Mouse (Mus musculus): ENCODE results near the gene Prpf18. TPM values are rescaled to one million over a fixed set of nuclear protein-coding genes. Genes with fewer than 3 reads are reported as not detected.
"Not testable (repeated sequence)": the region's sequence is repeated elsewhere in the genome, so short reads cannot be mapped to it uniquely, and the experiment has no call there.

Prpf18 gene
- polyA plus RNA-seq, 1 experiment from 2014 or later = 50.4 TPM

- H3K4me1 ChIP-seq (replicated peaks; ENCODE audit: control insufficient read depth, insufficient read depth, low read length) = 0 out of 2 replicates have a peak, but pooled peaks cover 3% of the 10 kb centered on the region
- H3K27me3 ChIP-seq (ENCODE audit: control insufficient read depth, insufficient read depth, low read length) = no peaks in the 10 kb centered on the region
- no peaks in the 10 kb centered on the region for H3K36me3 ChIP-seq (ENCODE audit: control insufficient read depth, insufficient read depth, low read length)
- no peaks in the 10 kb centered on the region for H3K9me3 ChIP-seq (ENCODE audit: control insufficient read depth, low read length)
- H3K9ac ChIP-seq (ENCODE audit: low read length) = no peak overlapping the region
- DNase-seq (ENCODE audit: low spot score) (no peak), ATAC-seq (replicated peaks; ENCODE audit: low FRiP score) (no peak)
- WGBS = 82% methylated on average over 12 of the region's 12 CpGs
- H3K4me2 ChIP-seq (ENCODE audit: low read depth, low read length, severe bottlenecking) = no peak overlapping the region
- H3K27ac ChIP-seq (ENCODE audit: low read depth, low read length) = no peak overlapping the region
- no peak overlapping the region for H3K4me3 ChIP-seq (ENCODE audit: low read depth, low read length)
Observed at GRCm38 (mm10) chr2:4620640-4621401, 31.1 kb downstream of the Prpf18 start.

GRCm38 (mm10) chr2:4619893-4620593, 31.9 kb downstream of the Prpf18 start:
- no peak overlapping the region for H3K9ac ChIP-seq (ENCODE audit: low read length)
- no peak overlapping the region for H3K27ac ChIP-seq (ENCODE audit: low read depth, low read length)
- H3K4me2 ChIP-seq (ENCODE audit: low read depth, low read length, severe bottlenecking) = no peak overlapping the region
- no peak overlapping the region for H3K4me3 ChIP-seq (ENCODE audit: low read depth, low read length)
- no peak for DNase-seq (ENCODE audit: low spot score)
- H3K36me3 ChIP-seq (ENCODE audit: control insufficient read depth, insufficient read depth, low read length) = no peaks in the 10 kb centered on the region
- 59% methylated on average over 6 of the region's 6 CpGs for WGBS
- H3K27me3 ChIP-seq (ENCODE audit: control insufficient read depth, insufficient read depth, low read length) = no peaks in the 10 kb centered on the region
- no peaks in the 10 kb centered on the region for H3K9me3 ChIP-seq (ENCODE audit: control insufficient read depth, low read length)
- ATAC-seq (replicated peaks; ENCODE audit: low FRiP score) = no peak
- H3K4me1 ChIP-seq (replicated peaks; ENCODE audit: control insufficient read depth, insufficient read depth, low read length) = 0 out of 2 replicates have a peak, but pooled peaks cover 3% of the 10 kb centered on the region

- not testable (repeated sequence) for DNase-seq (ENCODE audit: low spot score)
Observed at GRCm38 (mm10) chr2:4619126-4619525, 32.8 kb downstream of the Prpf18 start.

GRCm38 (mm10) chr2:4616995-4617394, 34.9 kb downstream of the Prpf18 start:
- 88% methylated on average over 4 of the region's 4 CpGs for WGBS
- H3K27ac ChIP-seq (ENCODE audit: low read depth, low read length) = no peak overlapping the region
- DNase-seq (ENCODE audit: low spot score) = no peak
- no peak overlapping the region for H3K4me2 ChIP-seq (ENCODE audit: low read depth, low read length, severe bottlenecking)
- no peaks in the 10 kb centered on the region for H3K9me3 ChIP-seq (ENCODE audit: control insufficient read depth, low read length)
- H3K27me3 ChIP-seq (ENCODE audit: control insufficient read depth, insufficient read depth, low read length) = no peaks in the 10 kb centered on the region
- H3K36me3 ChIP-seq (ENCODE audit: control insufficient read depth, insufficient read depth, low read length) = no peaks in the 10 kb centered on the region; the same call in 1 of the 2 replicates
- no peak overlapping the region for H3K9ac ChIP-seq (ENCODE audit: low read length)
- H3K4me3 ChIP-seq (ENCODE audit: low read depth, low read length) = no peak overlapping the region
- ATAC-seq (replicated peaks; ENCODE audit: low FRiP score) = no peak
- H3K4me1 ChIP-seq (replicated peaks; ENCODE audit: control insufficient read depth, insufficient read depth, low read length) = 0 out of 2 replicates have a peak, but pooled peaks cover 3% of the 10 kb centered on the region

More at GRCm38 (mm10) chr2:4619126-4619525, 32.8 kb downstream of the Prpf18 start:
- H3K4me2 ChIP-seq (ENCODE audit: low read depth, low read length, severe bottlenecking); H3K36me3 ChIP-seq (ENCODE audit: control insufficient read depth, insufficient read depth, low read length); H3K9ac ChIP-seq (ENCODE audit: low read length); H3K27me3 ChIP-seq (ENCODE audit: control insufficient read depth, insufficient read depth, low read length); H3K27ac ChIP-seq (ENCODE audit: low read depth, low read length); H3K4me3 ChIP-seq (ENCODE audit: low read depth, low read length); ATAC-seq (replicated peaks; ENCODE audit: low FRiP score); H3K9me3 ChIP-seq (ENCODE audit: control insufficient read depth, low read length); H3K4me1 ChIP-seq (replicated peaks; ENCODE audit: control insufficient read depth, insufficient read depth, low read length): not testable (repeated sequence)

- 89% methylated on average over 2 of the region's 2 CpGs for WGBS
- Histone ChIP-seq H3K4me1 (replicated peaks; ENCODE audit: control insufficient read depth, insufficient read depth, low read length) (0 out of 2 replicates have a peak, but pooled peaks cover 2% of the 10 kb centered on the region), H3K4me2 (ENCODE audit: low read depth, low read length, severe bottlenecking) (no peak overlapping the region), H3K27me3 (ENCODE audit: control insufficient read depth, insufficient read depth, low read length) (no peaks in the 10 kb centered on the region), H3K27ac (ENCODE audit: low read depth, low read length) (no peak overlapping the region), H3K4me3 (ENCODE audit: low read depth, low read length) (no peak overlapping the region), H3K9me3 (ENCODE audit: control insufficient read depth, low read length) (no peaks in the 10 kb centered on the region), H3K9ac (ENCODE audit: low read length) (no peak overlapping the region), H3K36me3 (ENCODE audit: control insufficient read depth, insufficient read depth, low read length) (no peaks in the 10 kb centered on the region; the same call in 1 of the 2 replicates)
- DNase-seq (ENCODE audit: low spot score) (no peak), ATAC-seq (replicated peaks; ENCODE audit: low FRiP score) (no peak)
Observed at GRCm38 (mm10) chr2:4615014-4615546, 36.8 kb downstream of the Prpf18 start.

- H3K4me3 ChIP-seq (ENCODE audit: low read depth, low read length); H3K4me1 ChIP-seq (replicated peaks; ENCODE audit: control insufficient read depth, insufficient read depth, low read length); H3K36me3 ChIP-seq (ENCODE audit: control insufficient read depth, insufficient read depth, low read length); H3K9ac ChIP-seq (ENCODE audit: low read length); H3K27me3 ChIP-seq (ENCODE audit: control insufficient read depth, insufficient read depth, low read length); DNase-seq (ENCODE audit: low spot score); ATAC-seq (replicated peaks; ENCODE audit: low FRiP score); H3K4me2 ChIP-seq (ENCODE audit: low read depth, low read length, severe bottlenecking); H3K27ac ChIP-seq (ENCODE audit: low read depth, low read length); H3K9me3 ChIP-seq (ENCODE audit: control insufficient read depth, low read length): not testable (repeated sequence)
- WGBS = 78% methylated on average over 6 of the region's 6 CpGs
Observed at GRCm38 (mm10) chr2:4614276-4614929, 37.5 kb downstream of the Prpf18 start.

- no peak for DNase-seq (ENCODE audit: low spot score)
- Histone ChIP-seq H3K27ac (ENCODE audit: low read depth, low read length) (no peak overlapping the region), H3K27me3 (ENCODE audit: control insufficient read depth, insufficient read depth, low read length) (no peaks in the 10 kb centered on the region), H3K36me3 (ENCODE audit: control insufficient read depth, insufficient read depth, low read length) (peaks cover 6% of the 10 kb centered on the region; the same call in 1 of the 2 replicates), H3K9ac (ENCODE audit: low read length) (no peak overlapping the region), H3K4me1 (replicated peaks; ENCODE audit: control insufficient read depth, insufficient read depth, low read length) (no peaks in the 10 kb centered on the region), H3K9me3 (ENCODE audit: control insufficient read depth, low read length) (no peaks in the 10 kb centered on the region), H3K4me2 (ENCODE audit: low read depth, low read length, severe bottlenecking) (no peak overlapping the region), H3K4me3 (ENCODE audit: low read depth, low read length) (no peak overlapping the region)
- no peak for ATAC-seq (replicated peaks; ENCODE audit: low FRiP score)
- 90% methylated on average over 10 of the region's 10 CpGs for WGBS
Observed at GRCm38 (mm10) chr2:4611704-4612103, 40.2 kb downstream of the Prpf18 start.

- no peak for DNase-seq (ENCODE audit: low spot score)
- Histone ChIP-seq H3K27me3 (ENCODE audit: control insufficient read depth, insufficient read depth, low read length) (no peaks in the 10 kb centered on the region), H3K4me1 (replicated peaks; ENCODE audit: control insufficient read depth, insufficient read depth, low read length) (no peaks in the 10 kb centered on the region), H3K4me2 (ENCODE audit: low read depth, low read length, severe bottlenecking) (no peak overlapping the region), H3K36me3 (ENCODE audit: control insufficient read depth, insufficient read depth, low read length) (peaks cover 6% of the 10 kb centered on the region; the same call in 1 of the 2 replicates), H3K4me3 (ENCODE audit: low read depth, low read length) (no peak overlapping the region), H3K27ac (ENCODE audit: low read depth, low read length) (no peak overlapping the region), H3K9me3 (ENCODE audit: control insufficient read depth, low read length) (no peaks in the 10 kb centered on the region), H3K9ac (ENCODE audit: low read length) (no peak overlapping the region)
- no peak for ATAC-seq (replicated peaks; ENCODE audit: low FRiP score)
- WGBS = 86% methylated on average over 6 of the region's 6 CpGs
Observed at GRCm38 (mm10) chr2:4611295-4611694, 40.6 kb downstream of the Prpf18 start.

Measured in forebrain, embryonic 11.5 days (tissue).